Mouse (Mus musculus) limb, embryonic 12.5 days (tissue): Measurements from ENCODE around the gene Ccnd2. TPM values are rescaled to one million over a fixed set of nuclear protein-coding genes. Genes with fewer than 3 reads are reported as not detected.

Experiments
- ATAC-seq: fragments of 200-750 bp; cut with Nextera tagmentation; 2 replicates; pipeline ENCODE4 v1.8.0; 2017; ENCODE audit warnings: low read depth, moderate TSS enrichment; ENCODE audit not compliant: insufficient number of reproducible peaks, insufficient read depth, low FRiP score, low TSS enrichment
- H3K27ac ChIP-seq: fragments of 300-500 bp; sonication (generic); 2 replicates; pipeline ENCODE4 v1.5.1; 2016; ENCODE audit warnings: mild to moderate bottlenecking, moderate library complexity
- H3K27me3 ChIP-seq: fragments of 300-500 bp; sonication (generic); 2 replicates; pipeline ENCODE4 v1.6.1; 2016; ENCODE audit warnings: mild to moderate bottlenecking, moderate library complexity
- H3K36me3 ChIP-seq: fragments of 300-500 bp; sonication (generic); 2 replicates; pipeline ENCODE4 v1.6.1; 2016; ENCODE audit warnings: mild to moderate bottlenecking, moderate library complexity
- H3K4me1 ChIP-seq: fragments of 300-500 bp; sonication (generic); replicated peaks from 2 replicates; pipeline ENCODE4 v1.6.1; 2016
- H3K4me2 ChIP-seq: fragments of 300-500 bp; sonication (generic); 2 replicates; pipeline ENCODE4 v1.6.1; 2016; ENCODE audit warnings: mild to moderate bottlenecking, moderate library complexity
- H3K4me3 ChIP-seq: fragments of 300-500 bp; sonication (generic); replicated peaks from 2 replicates; pipeline ENCODE4 v1.5.1; 2016; ENCODE audit warnings: mild to moderate bottlenecking
- H3K9ac ChIP-seq: fragments of 300-500 bp; sonication (generic); replicated peaks from 2 replicates; pipeline ENCODE4 v1.6.1; 2016; ENCODE audit warnings: mild to moderate bottlenecking, moderate library complexity
- H3K9me3 ChIP-seq: fragments of 300-500 bp; sonication (generic); 2 replicates; pipeline ENCODE4 v1.6.1; 2016; ENCODE audit warnings: mild to moderate bottlenecking, moderate library complexity
- WGBS: fragments of 180-500 bp; shearing (Covaris S2); methylation state at CpG from one replicate; pipeline ENCODE4 v1.1.7; 2016; 5-methylcytosine and 5-hydroxymethylcytosine counted together
- polyA plus RNA-seq: library from polyadenylated mRNA; unstranded; fragments of >200 nt; fragmentation: Nextera tagmentation; extraction: Ambion mirVana; gene quantifications from 2 replicates; pipeline ENCODE4 v1.2.1, GENCODE M21; 2016

Ccnd2 gene
- polyA plus RNA-seq, 1 experiment from 2014 or later = 1,264 TPM

GRCm38 (mm10) chr6:127130377-127130776 lies 21.6 kb downstream of the Ccnd2 start:
- peaks cover 95% of the 10 kb centered on the region for H3K36me3 ChIP-seq
- no peaks in the 10 kb centered on the region for H3K9me3 ChIP-seq
- no peak overlapping the region for H3K4me3 ChIP-seq
- WGBS = 83% methylated on average over 13 of the region's 13 CpGs
- no peak overlapping the region for H3K4me2 ChIP-seq
- ATAC-seq = no peak
- no peak overlapping the region for H3K27ac ChIP-seq
- no peaks in the 10 kb centered on the region for H3K4me1 ChIP-seq
- no peaks in the 10 kb centered on the region for H3K27me3 ChIP-seq
- no peak overlapping the region for H3K9ac ChIP-seq

- Histone ChIP-seq H3K27me3 (no peaks in the 10 kb centered on the region), H3K36me3 (peaks cover 88% of the 10 kb centered on the region), H3K9me3 (no peaks in the 10 kb centered on the region), H3K9ac (no peak overlapping the region), H3K27ac (no peak overlapping the region), H3K4me3 (no peak overlapping the region), H3K4me2 (no peak overlapping the region), H3K4me1 (no peaks in the 10 kb centered on the region)
- no peak for ATAC-seq
- 91% methylated on average over 14 of the region's 14 CpGs for WGBS
These were observed 22.3 kb downstream of the Ccnd2 start for GRCm38 (mm10) chr6:127129659-127130058.

- no peak overlapping the region for H3K9ac ChIP-seq
- no peak overlapping the region for H3K27ac ChIP-seq
- no peaks in the 10 kb centered on the region for H3K27me3 ChIP-seq
- H3K4me2 ChIP-seq = no peak overlapping the region
- 87% methylated on average over 7 of the region's 7 CpGs for WGBS
- ATAC-seq = no peak
- H3K4me3 ChIP-seq = no peak overlapping the region
- no peaks in the 10 kb centered on the region for H3K4me1 ChIP-seq
- H3K9me3 ChIP-seq = no peaks in the 10 kb centered on the region
- H3K36me3 ChIP-seq = peaks cover 28% of the 10 kb centered on the region
These were observed 28.5 kb downstream of the Ccnd2 start for GRCm38 (mm10) chr6:127123506-127123905.

GRCm38 (mm10) chr6:127122996-127123395 lies 29.0 kb downstream of the Ccnd2 start:
- no peaks in the 10 kb centered on the region for H3K4me1 ChIP-seq
- H3K4me2 ChIP-seq = no peak overlapping the region
- H3K36me3 ChIP-seq = peaks cover 23% of the 10 kb centered on the region
- no peak overlapping the region for H3K9ac ChIP-seq
- no peak for ATAC-seq
- no peak overlapping the region for H3K4me3 ChIP-seq
- H3K27ac ChIP-seq = no peak overlapping the region
- H3K9me3 ChIP-seq = no peaks in the 10 kb centered on the region
- no peaks in the 10 kb centered on the region for H3K27me3 ChIP-seq
- 86% methylated on average over 5 of the region's 5 CpGs for whole genome bisulfite sequencing

GRCm38 (mm10) chr6:127122221-127122806 lies 29.7 kb downstream of the Ccnd2 start:
- WGBS = 65% methylated on average over 4 of the region's 4 CpGs
- H3K27ac ChIP-seq = no peak overlapping the region
- no peaks in the 10 kb centered on the region for H3K27me3 ChIP-seq
- no peaks in the 10 kb centered on the region for H3K9me3 ChIP-seq
- ATAC-seq = no peak
- H3K4me3 ChIP-seq = no peak overlapping the region
- H3K4me1 ChIP-seq = no peaks in the 10 kb centered on the region
- H3K36me3 ChIP-seq = peaks cover 16% of the 10 kb centered on the region
- no peak overlapping the region for H3K9ac ChIP-seq
- no peak overlapping the region for H3K4me2 ChIP-seq

- H3K4me3 ChIP-seq = no peak overlapping the region
- WGBS = 67% methylated on average over 23 of the region's 23 CpGs
- no peak overlapping the region for H3K27ac ChIP-seq
- H3K9me3 ChIP-seq = no peaks in the 10 kb centered on the region
- peaks cover 12% of the 10 kb centered on the region; the same call in 1 of the 2 replicates for H3K27me3 ChIP-seq
- H3K9ac ChIP-seq = no peak overlapping the region
- no peak overlapping the region for H3K4me2 ChIP-seq
- H3K4me1 ChIP-seq = no peaks in the 10 kb centered on the region
- no peaks in the 10 kb centered on the region for H3K36me3 ChIP-seq
- no peak for ATAC-seq
These were observed 37.1 kb downstream of the Ccnd2 start for GRCm38 (mm10) chr6:127114753-127115456.

- H3K9me3 ChIP-seq = no peaks in the 10 kb centered on the region
- H3K27ac ChIP-seq = no peak within 1 kb of the TSS
- ATAC-seq = peak; percentile 99
- H3K4me2 ChIP-seq = peak within 1 kb of the TSS; percentile 84
- peak within 1 kb of the TSS; percentile 63 for H3K9ac ChIP-seq
- H3K27me3 ChIP-seq = peaks cover 4% of the 10 kb centered on the region
- WGBS = under 1% methylated on average over 37 of the region's 37 CpGs
- peak within 1 kb of the TSS; percentile 61 for H3K4me3 ChIP-seq
- peaks cover 8% of the 10 kb centered on the region for H3K4me1 ChIP-seq
- no peaks in the 10 kb centered on the region for H3K36me3 ChIP-seq
These were observed 42.5 kb downstream of the Ccnd2 start, which contains the start of gene Tigar for GRCm38 (mm10) chr6:127109402-127109930. Gene Tigar, minus strand, starts transcription at chr6:127109557.

- Histone ChIP-seq H3K9me3 (no peaks in the 10 kb centered on the region), H3K27ac (no peak overlapping the region), H3K27me3 (peaks cover 4% of the 10 kb centered on the region), H3K4me2 (peak overlapping the region; percentile 84), H3K9ac (peak overlapping the region; percentile 63; the same call in 1 of the 2 replicates), H3K36me3 (no peaks in the 10 kb centered on the region), H3K4me1 (peaks cover 8% of the 10 kb centered on the region), H3K4me3 (peak overlapping the region; percentile 61)
- 47% methylated on average over 20 of the region's 20 CpGs for WGBS
- ATAC-seq = no peak
These were observed 43.5 kb downstream of the Ccnd2 start for GRCm38 (mm10) chr6:127108368-127109060.

GRCm38 (mm10) chr6:127107413-127107812 lies 44.6 kb downstream of the Ccnd2 start:
- Histone ChIP-seq H3K27ac (no peak overlapping the region), H3K4me1 (peaks cover 8% of the 10 kb centered on the region), H3K4me2 (no peak overlapping the region), H3K9me3 (no peaks in the 10 kb centered on the region), H3K9ac (no peak overlapping the region), H3K36me3 (no peaks in the 10 kb centered on the region), H3K4me3 (no peak overlapping the region), H3K27me3 (peaks cover 4% of the 10 kb centered on the region)
- ATAC-seq = no peak

- Histone ChIP-seq H3K9ac (no peak overlapping the region), H3K27me3 (peaks cover 4% of the 10 kb centered on the region), H3K36me3 (no peaks in the 10 kb centered on the region), H3K27ac (no peak overlapping the region), H3K4me3 (no peak overlapping the region), H3K4me2 (no peak overlapping the region), H3K9me3 (no peaks in the 10 kb centered on the region), H3K4me1 (peaks cover 8% of the 10 kb centered on the region)
- ATAC-seq = no peak
- 64% methylated on average over 5 of the region's 5 CpGs for WGBS
These were observed 45.3 kb downstream of the Ccnd2 start for GRCm38 (mm10) chr6:127106726-127107125.

- Histone ChIP-seq H3K9ac (no peak overlapping the region), H3K4me3 (no peak overlapping the region), H3K9me3 (no peaks in the 10 kb centered on the region), H3K4me2 (no peak overlapping the region), H3K36me3 (peaks cover 4% of the 10 kb centered on the region; the same call in 1 of the 2 replicates), H3K27ac (no peak overlapping the region), H3K4me1 (peaks cover 8% of the 10 kb centered on the region), H3K27me3 (peaks cover 4% of the 10 kb centered on the region)
- WGBS = 85% methylated on average over 5 of the region's 5 CpGs
- no peak for ATAC-seq
These were observed 45.8 kb downstream of the Ccnd2 start for GRCm38 (mm10) chr6:127106189-127106588.
